Mouse (Mus musculus) erythroid progenitor cell, adult 5-6 weeks (primary cell): ENCODE data around the gene Meltf. TPM values are rescaled to one million over a fixed set of nuclear protein-coding genes. Genes with fewer than 3 reads are reported as not detected.
"Not testable (repeated sequence)": the region's sequence is repeated elsewhere in the genome, so short reads cannot be mapped to it uniquely, and the experiment has no call there.

ENCODE experiments used
- ATAC-seq: replicated peaks from 2 replicates; pipeline ENCODE4 v1.8.0; 2016; ENCODE audit warnings: moderate number of reproducible peaks, mild to moderate bottlenecking, moderate TSS enrichment, inconsistent platforms; ENCODE audit not compliant: poor library complexity, low FRiP score, severe bottlenecking
- total RNA-seq, 2 experiments: library from RNA; stranded (forward) in 1 of 2; stranded (reverse) in 1 of 2; fragments of 150-400 nt in 1 of 2; fragments of 186-747, 209-891 nt in 1 of 2; gene quantifications; 2 replicates each; pipeline versions ENCODE4 v1.2.3 to v1.2.4; 2015 to 2017; ENCODE audit warnings: low replicate concordance in 2 of 2

Gene Meltf
- total RNA-seq, 2 experiments from 2014 or later: not detected

DNA sequence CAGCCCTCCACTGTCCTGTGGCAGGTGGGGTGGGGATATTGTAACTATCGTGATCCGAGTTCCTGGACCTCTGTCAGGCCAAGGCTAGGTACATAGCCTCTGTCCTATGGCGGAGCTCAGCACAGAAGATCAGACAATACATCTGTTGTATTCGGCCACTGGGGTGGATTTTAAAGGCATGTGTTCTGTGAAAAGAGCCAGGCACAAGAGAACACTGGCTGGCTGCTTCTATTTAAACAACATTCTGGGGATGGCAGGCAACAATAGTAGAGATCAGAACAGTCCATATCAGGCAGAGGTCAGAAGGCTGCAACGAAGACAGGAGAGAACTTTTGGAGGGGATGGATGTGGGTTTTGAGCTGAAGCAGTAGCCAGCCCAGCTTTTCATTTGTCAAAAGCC is 53.6 kb downstream of the Meltf start:
- no peak for ATAC-seq

DNA sequence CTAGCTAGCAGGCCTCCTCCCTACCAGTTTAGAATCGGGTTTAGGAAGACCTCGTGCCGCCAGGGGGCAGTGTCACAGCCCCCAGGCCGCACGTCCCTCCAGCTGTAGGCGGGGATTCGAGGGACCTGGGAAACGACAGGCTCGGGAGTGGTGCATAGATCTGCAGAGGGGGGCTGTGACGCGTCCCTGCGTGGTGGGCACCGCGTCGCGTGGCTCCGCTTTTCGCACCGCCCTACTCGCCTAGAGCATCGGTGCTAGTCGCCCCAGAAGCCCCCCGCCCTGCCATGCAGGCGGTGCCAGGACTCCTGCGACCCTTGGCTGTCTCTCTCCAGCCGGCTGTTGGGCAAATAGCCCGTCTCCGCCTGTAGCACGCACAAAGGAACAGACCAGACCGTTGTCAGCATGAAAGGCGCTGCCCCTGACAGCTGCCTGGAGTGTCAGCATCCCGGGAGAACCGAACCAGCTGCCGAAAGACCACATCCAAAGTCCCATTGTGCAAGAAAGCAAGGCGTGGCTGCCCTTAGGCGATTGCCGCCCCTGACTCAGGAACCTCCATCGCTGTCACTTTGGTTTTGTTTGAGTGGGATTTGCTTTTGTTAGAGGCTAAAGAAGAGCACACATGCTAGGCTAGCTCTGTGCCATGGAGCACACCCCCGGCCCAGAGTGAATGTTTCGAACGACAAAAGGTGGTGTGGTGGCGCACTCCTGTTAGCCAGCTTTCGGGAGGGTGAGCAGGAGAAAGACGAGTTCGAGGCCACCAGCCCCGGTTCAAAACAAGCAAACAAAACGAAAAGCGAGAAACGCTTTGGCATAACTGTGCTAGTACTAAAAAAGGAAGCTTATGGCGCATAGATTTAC is 54.5 kb downstream of the Meltf start:
- peak; percentile 43; the same call in 1 of the 2 replicates for ATAC-seq

DNA sequence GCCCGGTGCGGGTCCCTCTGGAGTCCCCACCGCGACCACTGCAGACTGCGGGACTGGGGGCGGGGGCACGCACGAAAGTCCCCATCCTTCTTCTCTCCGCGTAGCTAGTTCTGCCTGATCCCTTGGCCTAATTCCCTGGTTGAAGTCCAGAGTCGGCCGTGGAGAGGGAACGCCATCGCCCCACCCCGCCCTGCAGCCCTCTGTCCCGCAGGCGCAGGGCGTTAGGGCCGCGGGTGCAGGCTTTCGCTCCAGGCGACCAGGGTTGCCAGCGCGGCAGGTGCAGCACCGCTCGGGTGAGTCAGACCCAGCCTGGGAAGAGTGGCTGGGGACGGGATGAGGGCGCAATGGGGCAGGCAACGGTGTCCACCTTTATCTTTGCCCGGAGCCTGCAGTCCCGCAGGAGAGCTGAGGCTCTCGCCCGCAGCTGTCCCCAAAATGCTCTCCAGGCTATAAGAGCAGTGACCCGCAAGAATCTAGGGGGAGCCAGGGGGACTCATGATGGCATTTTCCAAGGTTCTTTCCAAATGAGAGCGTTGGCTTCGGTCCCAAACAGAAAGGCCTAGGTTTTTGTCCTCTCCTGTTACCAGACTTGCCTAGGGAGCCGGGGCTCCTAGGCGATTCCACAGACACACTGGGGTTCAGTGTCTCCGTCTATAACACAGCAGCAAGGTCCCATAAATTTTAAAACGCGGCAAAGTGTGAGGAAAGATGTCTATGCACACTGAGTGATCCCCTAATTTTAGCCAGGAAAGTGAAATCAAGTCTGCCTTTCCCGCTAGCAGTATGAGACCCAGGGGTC is 55.3 kb downstream of the Meltf start, which contains the start of gene Pigz:
TSS of gene Pigz (plus strand) at position 101 of the 799 bp plus-strand sequence.
- no peak for ATAC-seq

DNA sequence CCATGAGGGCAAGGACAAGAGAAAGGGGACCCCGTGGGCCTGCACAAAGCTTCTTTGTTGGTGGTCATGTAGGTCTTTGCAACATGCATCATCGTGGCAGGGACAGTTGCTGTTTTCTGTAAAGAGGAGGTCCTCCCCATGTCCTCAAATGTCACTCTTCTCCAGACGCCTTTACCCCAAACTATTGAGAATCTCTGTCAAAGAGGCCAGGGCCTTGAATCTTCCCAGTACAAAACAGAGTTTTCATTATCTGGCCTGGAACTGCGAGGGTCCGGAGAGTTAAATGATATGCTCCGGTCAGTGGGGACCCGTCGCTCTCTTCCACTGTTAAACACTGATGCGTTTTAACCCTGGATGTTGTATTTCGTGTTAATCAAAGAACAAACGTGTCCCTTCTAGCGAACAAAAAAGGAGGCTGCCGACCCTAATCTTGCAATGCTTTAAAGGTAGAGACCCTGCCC is 56.0 kb downstream of the Meltf start:
- ATAC-seq: no peak

DNA sequence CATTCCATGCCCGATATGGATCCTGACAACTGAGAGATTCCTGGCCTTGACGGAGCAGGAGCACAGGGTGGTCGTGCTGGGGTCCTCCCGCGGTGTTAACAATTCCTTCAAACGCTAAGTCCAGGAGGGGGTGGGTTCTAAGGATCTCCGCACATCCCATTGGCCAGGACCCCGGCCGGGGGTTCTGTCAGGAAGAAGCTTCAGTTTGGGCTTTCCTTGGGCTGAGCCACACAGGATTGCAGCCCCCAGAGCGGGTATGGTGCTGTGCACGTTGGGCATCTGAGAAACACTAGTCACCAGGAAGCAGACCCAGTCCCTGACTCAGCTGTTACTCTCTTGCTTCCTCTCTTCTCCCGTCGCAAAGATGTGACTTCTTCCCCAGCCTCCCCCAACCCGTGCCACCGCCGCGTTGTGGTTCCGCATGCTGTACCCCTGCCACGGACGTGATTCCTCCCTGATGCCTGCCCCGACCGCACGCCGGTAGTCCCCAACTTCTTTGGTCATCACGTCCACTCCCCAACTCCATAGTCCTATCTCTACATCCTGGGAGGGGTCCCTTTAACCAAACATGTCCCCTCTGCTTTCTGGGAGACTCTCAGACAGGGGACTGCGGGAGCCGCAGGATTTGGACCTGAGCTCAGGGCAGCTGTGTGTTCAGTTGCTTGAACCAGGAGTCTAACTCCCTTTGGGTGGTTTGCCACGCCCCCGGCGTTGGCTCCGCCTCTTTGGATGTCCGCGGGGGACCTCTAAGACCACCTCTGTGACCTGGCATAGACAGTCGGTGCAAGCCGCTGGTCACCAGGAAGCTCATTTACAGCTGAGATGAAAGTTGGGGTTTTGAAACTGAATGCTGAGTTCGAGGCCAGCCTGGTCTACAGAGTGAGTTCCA is 56.7 kb downstream of the Meltf start:
- no peak for ATAC-seq

DNA sequence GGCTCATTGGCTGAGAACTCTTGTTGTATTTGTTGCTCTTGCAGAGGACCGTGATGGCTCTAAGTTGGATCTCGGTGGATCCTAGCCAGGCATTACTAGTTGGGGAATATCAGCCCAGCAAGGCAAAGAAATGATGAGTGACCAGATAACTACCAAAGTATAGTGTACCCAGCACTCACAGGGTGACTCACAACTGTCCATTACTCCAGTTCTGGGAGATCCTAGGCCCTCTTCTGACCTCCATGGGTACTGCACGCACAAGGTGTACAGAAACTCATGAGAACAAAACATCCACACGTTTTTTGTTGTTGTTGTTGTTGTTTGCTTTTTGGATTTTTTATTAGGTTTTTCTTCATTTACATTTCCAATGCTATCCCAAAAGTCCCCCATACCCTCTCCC is 58.0 kb downstream of the Meltf start:
- ATAC-seq: no peak

DNA sequence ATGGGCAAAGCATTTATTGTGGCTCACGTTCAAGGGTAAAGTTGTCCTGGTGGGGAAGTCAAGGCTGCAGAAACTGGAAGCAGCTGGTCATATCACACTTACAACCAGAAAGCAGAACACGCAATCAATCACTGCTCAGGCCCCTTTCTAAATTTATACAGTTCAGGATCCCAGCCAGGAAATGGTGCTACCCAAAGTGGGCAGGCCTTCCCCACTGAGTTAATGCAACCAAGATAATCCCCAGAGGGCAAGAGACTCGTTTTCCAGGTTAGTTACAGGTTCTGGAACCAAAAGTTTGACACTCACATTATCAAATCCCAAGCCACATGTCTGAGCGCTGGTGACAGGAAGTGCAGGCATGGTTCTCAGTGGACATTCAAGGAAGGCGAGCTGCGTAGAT is 60.2 kb downstream of the Meltf start:
- no peak for ATAC-seq

DNA sequence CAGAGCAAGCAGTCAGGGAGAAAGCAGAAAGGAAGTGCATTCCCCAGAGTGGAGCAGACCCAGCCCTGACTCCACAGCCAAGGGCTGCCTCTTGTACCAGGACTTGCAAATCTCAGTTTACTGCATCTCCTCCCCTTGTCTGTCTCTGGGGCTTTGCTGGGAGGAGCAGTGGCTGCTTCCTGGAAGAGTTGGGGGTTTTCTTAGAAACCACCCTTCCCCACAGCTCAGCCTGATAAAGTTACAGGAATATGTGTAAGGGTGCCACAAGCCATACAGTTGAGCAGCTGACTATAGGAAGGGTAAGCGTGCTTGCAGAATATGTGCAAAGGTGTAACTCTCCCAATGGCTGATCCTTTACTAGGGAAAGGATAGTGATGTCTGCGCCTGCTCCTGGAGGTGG is 62.0 kb downstream of the Meltf start:
- ATAC-seq: no peak

DNA sequence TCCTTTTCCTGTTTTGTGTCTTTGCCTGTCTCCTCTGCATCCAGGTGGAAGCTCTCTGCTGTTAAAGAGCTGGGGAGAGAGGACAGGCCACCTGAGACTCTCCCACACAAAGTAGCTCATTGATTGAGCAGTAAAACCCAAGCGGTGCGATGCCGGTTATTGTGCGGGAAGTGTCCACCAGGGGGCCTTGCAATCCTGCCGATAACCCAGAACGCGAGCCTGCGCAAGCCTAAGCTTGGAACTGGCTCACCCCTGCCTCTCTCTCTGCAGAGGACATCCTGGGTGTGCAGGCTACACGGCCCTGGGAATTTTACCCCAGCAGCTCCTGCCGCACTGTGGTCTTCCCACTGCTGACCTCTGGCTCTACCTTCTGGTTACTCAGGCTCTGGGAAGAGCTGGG is 65.4 kb downstream of the Meltf start:
- peak; percentile 44 for ATAC-seq

DNA sequence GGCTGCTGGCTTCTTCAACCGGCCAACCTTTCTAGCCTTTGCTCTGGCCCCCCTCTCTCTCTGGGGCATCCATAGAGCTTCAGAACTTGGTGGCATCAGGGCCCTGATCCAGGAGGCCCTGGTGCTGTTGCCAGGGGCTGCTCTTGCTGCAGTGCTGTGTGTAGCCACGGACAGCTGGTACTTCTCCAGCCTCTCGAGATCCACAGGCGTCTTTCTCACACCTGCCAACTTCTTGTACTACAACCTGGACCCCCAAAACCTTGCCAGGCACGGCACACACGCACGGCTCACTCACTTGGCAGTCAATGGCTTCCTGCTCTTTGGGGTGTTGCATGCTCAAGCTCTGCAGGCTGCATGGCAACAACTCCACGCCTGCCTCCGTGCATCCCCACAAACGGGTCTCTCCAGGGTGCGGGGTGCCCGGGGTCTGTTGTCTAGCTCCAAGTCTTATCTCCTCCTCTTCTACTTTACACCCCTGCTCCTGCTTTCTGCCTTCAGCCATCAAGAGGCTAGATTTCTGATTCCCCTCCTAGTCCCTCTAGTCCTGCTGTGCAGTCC is 66.2 kb downstream of the Meltf start:
- no peak for ATAC-seq

DNA sequence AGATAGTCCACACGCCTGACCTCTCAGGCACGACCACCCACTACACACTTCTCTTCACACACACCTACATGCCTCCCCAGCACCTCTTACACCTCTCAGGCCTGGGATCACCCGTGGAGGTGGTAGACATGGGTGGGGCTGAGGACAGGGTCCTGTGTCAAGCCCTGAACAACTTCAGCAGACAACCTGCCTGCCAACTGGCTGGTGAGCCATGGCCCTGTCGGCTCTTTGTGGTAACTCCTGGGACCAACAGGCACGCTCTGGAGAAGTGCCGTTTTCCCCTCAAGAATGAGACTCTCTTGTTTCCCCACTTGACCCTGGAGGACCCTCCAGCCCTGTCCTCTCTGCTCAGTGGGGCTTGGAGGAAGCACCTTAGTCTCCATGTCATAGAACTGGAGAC is 66.8 kb downstream of the Meltf start:
- ATAC-seq: no peak

DNA sequence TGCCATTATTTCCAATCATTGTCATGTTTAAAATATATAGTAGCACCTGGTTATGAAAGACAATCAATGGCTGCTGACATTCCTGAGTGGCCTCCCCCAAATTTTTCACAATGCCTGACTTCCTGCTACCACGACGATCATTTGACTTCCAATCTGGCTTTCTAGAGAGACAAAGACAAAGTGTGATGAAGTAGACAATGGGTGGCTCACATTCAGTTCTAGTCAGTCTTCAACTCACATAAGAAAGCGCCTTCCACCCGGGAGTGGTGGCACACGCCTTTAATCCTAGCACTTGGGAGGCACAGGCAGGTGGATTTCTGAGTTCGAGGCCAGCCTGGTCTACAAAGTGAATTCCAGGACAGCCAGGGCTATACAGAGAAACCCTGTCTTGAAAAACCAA is 67.4 kb downstream of the Meltf start:
- ATAC-seq: not testable (repeated sequence)

DNA sequence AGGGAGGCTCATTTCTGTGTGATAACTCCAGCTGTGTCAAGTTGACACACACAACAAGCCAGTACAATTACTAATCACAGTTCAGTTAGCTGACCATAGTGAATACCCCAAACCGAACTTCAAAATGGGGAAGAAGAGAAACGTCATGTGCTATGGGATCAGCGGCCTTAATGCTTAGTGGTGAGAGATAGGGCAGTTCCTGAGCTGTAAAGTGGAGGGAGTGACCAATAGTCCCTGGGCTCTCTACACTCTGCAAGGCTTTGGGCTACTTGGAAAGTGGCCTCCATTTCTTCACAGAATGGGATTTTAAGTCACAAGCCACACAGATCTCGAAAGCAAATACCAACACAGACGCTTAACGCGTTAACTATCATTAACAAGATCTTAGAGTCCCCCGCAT is 68.7 kb downstream of the Meltf start:
- ATAC-seq: no peak

DNA sequence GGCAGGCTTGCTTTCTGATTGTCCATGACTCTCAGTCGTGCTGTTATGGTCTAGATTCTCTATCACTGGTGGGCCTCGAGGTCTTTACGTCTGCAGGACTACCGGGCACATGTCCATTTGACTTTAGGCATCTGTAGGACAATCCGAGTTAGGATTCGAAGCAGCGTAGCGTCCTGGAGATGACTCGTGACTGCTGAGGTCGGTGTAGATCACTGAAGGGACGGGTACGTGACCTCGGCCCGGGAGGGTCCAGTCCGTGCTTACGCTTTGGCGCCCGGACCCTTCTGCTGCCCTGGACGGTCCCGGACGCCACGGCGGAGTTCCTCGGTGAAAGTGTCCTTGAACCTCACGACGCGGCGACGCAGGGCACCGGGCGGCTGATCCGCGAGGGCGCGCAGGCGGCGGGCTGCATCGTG is 69.3 kb downstream of the Meltf start:
- no peak for ATAC-seq

DNA sequence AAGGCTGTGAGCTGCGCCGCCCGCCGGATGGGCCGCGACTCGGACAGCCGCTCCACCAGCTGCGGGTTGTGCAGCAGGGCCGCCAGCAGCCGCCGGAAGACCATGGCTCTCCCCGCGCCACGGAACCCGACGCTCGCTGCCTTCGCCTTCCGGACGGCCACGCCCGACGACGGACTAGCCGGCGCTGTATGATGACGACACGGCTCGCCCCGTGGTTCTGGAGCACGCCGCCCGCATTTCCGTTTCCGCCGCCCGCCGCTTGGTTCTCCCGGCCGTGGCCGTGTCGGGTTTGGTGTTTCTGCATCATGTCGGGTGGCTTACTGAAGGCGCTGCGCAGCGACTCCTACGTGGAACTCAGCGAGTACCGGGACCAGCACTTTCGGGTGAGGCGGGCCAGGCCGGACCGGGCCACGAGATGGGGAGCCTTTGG is 69.8 kb downstream of the Meltf start, which contains the start of the genes 0610012G03Rik and Ncbp2:
TSS of gene 0610012G03Rik (minus strand) at position 150 of the 430 bp plus-strand sequence.
TSS of gene Ncbp2 (plus strand) at position 169 of the 430 bp plus-strand sequence.
- peak; percentile 90 for ATAC-seq
